Mouse (Mus musculus) CH12.LX (cell line): ENCODE data around the gene Coro2b. TPM values are rescaled to one million over a fixed set of nuclear protein-coding genes. Genes with fewer than 3 reads are reported as not detected.

Experiments
- DNase-seq: peaks from one replicate; pipeline ENCODE4 v3.0.0-alpha.2; 2013; ENCODE audit errors: extremely low read depth
- H3K27ac ChIP-seq: 2 replicates; pipeline ENCODE4 v1.5.1; 2012; ENCODE audit warnings: low read depth, mild to moderate bottlenecking, control low read depth, moderate library complexity; ENCODE audit not compliant: insufficient read depth
- H3K27me3 ChIP-seq: replicated peaks from 2 replicates; pipeline ENCODE3; 2012; ENCODE audit warnings: inconsistent platforms
- H3K36me3 ChIP-seq, 2 experiments: replicated peaks in 1 of 2; 2 replicates each; pipeline versions ENCODE3 to v1.6.1; 2012; ENCODE audit warnings: inconsistent platforms in 1 of 2, low read length in 1 of 2, mild to moderate bottlenecking in 1 of 2, mixed read lengths in 1 of 2, moderate library complexity in 1 of 2; ENCODE audit not compliant: control insufficient read depth in 1 of 2, insufficient read depth in 1 of 2
- H3K4me1 ChIP-seq, 2 experiments: 2 replicates each; pipeline ENCODE4 v1.6.1; 2012; ENCODE audit warnings: inconsistent platforms in 1 of 2, moderate library complexity in 1 of 2; ENCODE audit not compliant: insufficient read depth in 2 of 2, control insufficient read depth in 1 of 2
- H3K4me2 ChIP-seq: 2 replicates; pipeline ENCODE4 v1.6.1; 2012; ENCODE audit warnings: low read depth, mild to moderate bottlenecking, control low read depth; ENCODE audit not compliant: poor library complexity, insufficient read depth, severe bottlenecking
- H3K4me3 ChIP-seq, 3 experiments: fragments of 150-350 bp in 1 of 3; sonication (generic) in 1 of 3; replicated peaks in 1 of 3; 2 replicates each; pipeline versions ENCODE3 to v1.5.1; 2011 to 2012; ENCODE audit warnings: low read depth in 2 of 3, low read length in 2 of 3, mild to moderate bottlenecking in 2 of 3, moderate library complexity in 2 of 3, control low read depth in 1 of 3, improper control_type of control experiment in 1 of 3, inconsistent platforms in 1 of 3, mixed read lengths in 1 of 3; ENCODE audit not compliant: poor library complexity in 1 of 3
- H3K79me2 ChIP-seq: replicated peaks from 2 replicates; pipeline ENCODE4 v1.6.1; 2012; ENCODE audit warnings: mild to moderate bottlenecking, moderate library complexity; ENCODE audit not compliant: control insufficient read depth, poor library complexity, insufficient read depth, severe bottlenecking; ENCODE audit errors: extremely low read depth
- H3K9ac ChIP-seq: 2 replicates; pipeline ENCODE4 v1.6.1; 2012; ENCODE audit warnings: low read depth, mild to moderate bottlenecking, control low read depth, moderate library complexity; ENCODE audit not compliant: insufficient read depth
- H3K9me3 ChIP-seq: replicated peaks from 2 replicates; pipeline ENCODE3; 2012; ENCODE audit warnings: low read length, inconsistent platforms, mixed read lengths
- CHD1 ChIP-seq: IDR thresholded peaks from 2 replicates; pipeline ENCODE4 v1.6.1; 2012; ENCODE audit warnings: low read depth, low read length, improper control_type of control experiment, inconsistent platforms
- CTCF ChIP-seq, 2 experiments: IDR thresholded peaks in 1 of 2; conservative IDR thresholded peaks in 1 of 2; 2 replicates each; pipeline ENCODE4 v1.5.1; 2011 to 2012; ENCODE audit warnings: low read depth in 2 of 2, low read length in 2 of 2, improper control_type of control experiment in 1 of 2, inconsistent platforms in 1 of 2, mild to moderate bottlenecking in 1 of 2, moderate library complexity in 1 of 2
- ELF1 ChIP-seq: IDR thresholded peaks from 2 replicates; pipeline ENCODE4 v1.6.1; 2014; ENCODE audit warnings: low read depth, mild to moderate bottlenecking, inconsistent platforms, low read length, improper control_type of control experiment
- EP300 ChIP-seq: IDR thresholded peaks from 2 replicates; pipeline ENCODE4 v1.6.1; 2011; ENCODE audit warnings: low read length, improper control_type of control experiment
- ETS1 ChIP-seq: conservative IDR thresholded peaks from 2 replicates; pipeline ENCODE4 v1.6.1; 2012; ENCODE audit warnings: low read depth, mild to moderate bottlenecking, inconsistent platforms, low read length, improper control_type of control experiment, moderate library complexity
- GABPA ChIP-seq: IDR thresholded peaks from 2 replicates; pipeline ENCODE4 v1.6.1; 2012; ENCODE audit warnings: low read depth, low read length, improper control_type of control experiment, inconsistent platforms; ENCODE audit not compliant: insufficient replicate concordance
- HCFC1 ChIP-seq: IDR thresholded peaks from 2 replicates; pipeline ENCODE4 v1.6.1; 2012; ENCODE audit warnings: low read depth, mild to moderate bottlenecking, inconsistent platforms, low read length, improper control_type of control experiment
- JUN ChIP-seq: IDR thresholded peaks from 2 replicates; pipeline ENCODE4 v1.6.1; 2011; ENCODE audit warnings: low read depth, mild to moderate bottlenecking, low read length, improper control_type of control experiment, moderate library complexity; ENCODE audit not compliant: insufficient read depth
- JUND ChIP-seq: conservative IDR thresholded peaks from 2 replicates; pipeline ENCODE4 v1.6.1; 2011; ENCODE audit warnings: low read depth, low read length, improper control_type of control experiment
- MAFK ChIP-seq: IDR thresholded peaks from 2 replicates; pipeline ENCODE4 v1.6.1; 2011; ENCODE audit warnings: low read length, improper control_type of control experiment; ENCODE audit not compliant: insufficient replicate concordance
- MEF2A ChIP-seq: IDR thresholded peaks from 2 replicates; pipeline ENCODE4 v1.6.1; 2014; ENCODE audit warnings: low read depth, mild to moderate bottlenecking, inconsistent platforms, low read length, improper control_type of control experiment, borderline replicate concordance
- MXI1 ChIP-seq: IDR thresholded peaks from 2 replicates; pipeline ENCODE4 v1.6.1; 2011; ENCODE audit warnings: mild to moderate bottlenecking, low read depth, low read length, improper control_type of control experiment
- NRF1 ChIP-seq: IDR thresholded peaks from 2 replicates; pipeline ENCODE4 v1.6.1; 2014; ENCODE audit warnings: low read depth, mild to moderate bottlenecking, inconsistent platforms, low read length, improper control_type of control experiment, moderate library complexity
- PAX5 ChIP-seq: IDR thresholded peaks from 2 replicates; pipeline ENCODE4 v1.6.1; 2012; ENCODE audit warnings: low read length, inconsistent platforms, mixed read lengths
- POLR2A ChIP-seq: IDR thresholded peaks from 2 replicates; pipeline ENCODE4 v1.6.1; 2011; ENCODE audit warnings: low read depth, mild to moderate bottlenecking, improper control_type of control experiment, low read length
- POLR2AphosphoS2 ChIP-seq: IDR thresholded peaks from 2 replicates; pipeline ENCODE4 v1.6.1; 2011; ENCODE audit warnings: low read depth, low read length, improper control_type of control experiment
- RAD21 ChIP-seq: IDR thresholded peaks from 2 replicates; pipeline ENCODE4 v1.6.1; 2011; ENCODE audit warnings: low read depth, mild to moderate bottlenecking, low read length, improper control_type of control experiment, moderate library complexity
- RCOR1 ChIP-seq: conservative IDR thresholded peaks from 2 replicates; pipeline ENCODE4 v1.6.1; 2012; ENCODE audit warnings: low read depth, mild to moderate bottlenecking, inconsistent platforms, low read length, improper control_type of control experiment
- SMC3 ChIP-seq: IDR thresholded peaks from 2 replicates; pipeline ENCODE4 v1.6.1; 2011; ENCODE audit warnings: low read depth, low read length, improper control_type of control experiment
- TBP ChIP-seq: conservative IDR thresholded peaks from 2 replicates; pipeline ENCODE4 v1.6.1; 2011; ENCODE audit warnings: low read depth, low read length, improper control_type of control experiment
- TCF12 ChIP-seq: IDR thresholded peaks from 2 replicates; pipeline ENCODE4 v1.6.1; 2014; ENCODE audit warnings: low read depth, mild to moderate bottlenecking, inconsistent platforms, low read length, improper control_type of control experiment
- USF1 ChIP-seq: IDR thresholded peaks from 2 replicates; pipeline ENCODE4 v1.6.1; 2014; ENCODE audit warnings: low read depth, mild to moderate bottlenecking, inconsistent platforms, low read length, improper control_type of control experiment
- USF2 ChIP-seq: conservative IDR thresholded peaks from 2 replicates; pipeline ENCODE4 v1.6.1; 2011; ENCODE audit warnings: low read depth, low read length, improper control_type of control experiment
- ZC3H11A ChIP-seq: IDR thresholded peaks from 2 replicates; pipeline ENCODE4 v1.6.1; 2012; ENCODE audit warnings: low read depth, mild to moderate bottlenecking, inconsistent platforms, low read length, improper control_type of control experiment
- ZKSCAN1 ChIP-seq: IDR thresholded peaks from 2 replicates; pipeline ENCODE4 v1.6.1; 2012; ENCODE audit warnings: low read depth, inconsistent platforms, low read length, improper control_type of control experiment, borderline replicate concordance
- dilution Hi-C: fragments of 300-500 bp; cut with MboI; formaldehyde crosslinking; loops from 2 replicates; pipeline ENCODE4 v1.14.3; 2020; ENCODE audit warnings: low sequenced_read_pairs; ENCODE audit not compliant: extremely low pct_unique_long_range_greater_than_20kb, extremely low pct_ligation_motif_present
- in situ Hi-C: fragments of 300-500 bp; cut with MboI; formaldehyde crosslinking; loops from 3 replicates; pipeline ENCODE4 v1.14.3; 2019; ENCODE audit warnings: low sequenced_read_pairs, low pct_ligation_motif_present, low pct_unique_long_range_greater_than_20kb, mixed read lengths
- polyA plus RNA-seq: library from polyadenylated mRNA; unstranded; fragments of >175 nt; gene quantifications from 2 replicates; pipeline ENCODE4 v1.2.1, GENCODE M21; 2012; ENCODE audit warnings: low read depth; ENCODE audit not compliant: insufficient read length
- total RNA-seq, 2 experiments: library from RNA; depleted of rRNA; stranded (reverse); fragments of 300-350 nt in 1 of 2; fragments of >200 nt in 1 of 2; gene quantifications; 2 replicates each; pipeline ENCODE4 v1.2.3; 2012 to 2014

The Coro2b gene
- total and polyA plus RNA-seq, 3 experiments, result 0.77 to 3.2 (median 0.85) TPM

GRCm38 (mm10) chr9:62553366-62553940, 16.6 kb upstream of the Coro2b start:
- DNase-seq, result peak; percentile 58
- Histone ChIP-seq H3K9me3 (no peaks in the 10 kb centered on the region), H3K27ac (no peak overlapping the region), H3K4me1 (peaks cover 0 to 7% of the 10 kb centered on the region in 2 experiments; a peak in 2 of 4 replicates), H3K4me2 (no peak overlapping the region), H3K36me3 (no peaks in the 10 kb centered on the region), H3K79me2 (no peaks in the 10 kb centered on the region), H3K9ac (no peak overlapping the region), H3K4me3 (no peak overlapping the region), H3K27me3 (peaks cover 2% of the 10 kb centered on the region)
- in situ Hi-C loops (loop anchor here (5.0 to 25.0 kb wide), 3 partner anchors 81 to 516 kb away; partner anchors contain the start of gene Paqr5), dilution Hi-C loops (no loop called here)
- TF ChIP-seq RAD21 (peak; percentile 84), USF2 (no peak), NRF1 (no peak), TCF12 (no peak), PAX5 (no peak), USF1 (no peak), MXI1 (no peak), TBP (no peak), POLR2A (no peak), ZKSCAN1 (no peak), SMC3 (peak; percentile 81), GABPA (no peak), CTCF (conservative IDR thresholded peaks at IDR 0.05 in 1 of 2, IDR thresholded peaks at IDR 0.05 in 1 of 2; ENCODE audit: low read depth in 2 of 2, low read length in 2 of 2) (peak; percentile 88 to 89), CHD1 (no peak), RCOR1 (no peak), MEF2A (no peak), JUND (no peak), POLR2AphosphoS2 (no peak), ZC3H11A (0 out of 2 replicates have a peak, but pooled peaks have one; percentile 21), ETS1 (no peak), EP300 (no peak), MAFK (no peak), HCFC1 (no peak), ELF1 (no peak), JUN (no peak)
